Mouse (Mus musculus): ENCODE data around the gene Gm26938. TPM values are rescaled to one million over a fixed set of nuclear protein-coding genes. Genes with fewer than 3 reads are reported as not detected.

Gm26938 gene
- polyA plus RNA-seq, 1 experiment from 2014 or later, result not detected

- H3K27me3 ChIP-seq, result peaks cover 3% of the 10 kb centered on the region; the same call in 1 of the 2 replicates
- H3K4me1 ChIP-seq (replicated peaks), result peaks cover 59% of the 10 kb centered on the region
- ATAC-seq (ENCODE audit: low read depth), result no peak
- H3K36me3 ChIP-seq, result peaks cover 21% of the 10 kb centered on the region
- no peak overlapping the region for H3K4me2 ChIP-seq
- no peak overlapping the region for H3K4me3 ChIP-seq
- no peak overlapping the region for H3K9ac ChIP-seq
- no peaks in the 10 kb centered on the region for H3K9me3 ChIP-seq
- H3K27ac ChIP-seq (replicated peaks), result no peak overlapping the region
- WGBS, result 95% methylated on average over 33 of the region's 33 CpGs
Observed at GRCm38 (mm10) chr5:139799801-139800590, 26.2 kb downstream of the Gm26938 start.

- peaks cover 58% of the 10 kb centered on the region for H3K4me1 ChIP-seq (replicated peaks)
- peaks cover 21% of the 10 kb centered on the region for H3K36me3 ChIP-seq
- no peak for ATAC-seq (ENCODE audit: low read depth)
- H3K9me3 ChIP-seq, result no peaks in the 10 kb centered on the region
- H3K27ac ChIP-seq (replicated peaks), result peak overlapping the region; percentile 97; the same call in 1 of the 2 replicates
- peak overlapping the region; percentile 67 for H3K9ac ChIP-seq
- WGBS, result 96% methylated on average over 9 of the region's 9 CpGs
- H3K27me3 ChIP-seq, result peaks cover 7% of the 10 kb centered on the region; the same call in 1 of the 2 replicates
- H3K4me2 ChIP-seq, result peak overlapping the region; percentile 65
- H3K4me3 ChIP-seq, result no peak overlapping the region
Observed at GRCm38 (mm10) chr5:139799041-139799440, 27.2 kb downstream of the Gm26938 start.

- Histone ChIP-seq H3K4me1 (replicated peaks) (peaks cover 57% of the 10 kb centered on the region), H3K4me3 (peak overlapping the region; percentile 38), H3K27ac (replicated peaks) (peak overlapping the region; percentile 97), H3K9me3 (no peaks in the 10 kb centered on the region), H3K27me3 (peaks cover 7% of the 10 kb centered on the region; the same call in 1 of the 2 replicates), H3K4me2 (peak overlapping the region; percentile 65), H3K9ac (peak overlapping the region; percentile 67), H3K36me3 (peaks cover 21% of the 10 kb centered on the region)
- ATAC-seq (ENCODE audit: low read depth), result peak; percentile 51
- WGBS, result 24% methylated on average over 12 of the region's 12 CpGs
Observed at GRCm38 (mm10) chr5:139798168-139798900, 27.9 kb downstream of the Gm26938 start.

DNA sequence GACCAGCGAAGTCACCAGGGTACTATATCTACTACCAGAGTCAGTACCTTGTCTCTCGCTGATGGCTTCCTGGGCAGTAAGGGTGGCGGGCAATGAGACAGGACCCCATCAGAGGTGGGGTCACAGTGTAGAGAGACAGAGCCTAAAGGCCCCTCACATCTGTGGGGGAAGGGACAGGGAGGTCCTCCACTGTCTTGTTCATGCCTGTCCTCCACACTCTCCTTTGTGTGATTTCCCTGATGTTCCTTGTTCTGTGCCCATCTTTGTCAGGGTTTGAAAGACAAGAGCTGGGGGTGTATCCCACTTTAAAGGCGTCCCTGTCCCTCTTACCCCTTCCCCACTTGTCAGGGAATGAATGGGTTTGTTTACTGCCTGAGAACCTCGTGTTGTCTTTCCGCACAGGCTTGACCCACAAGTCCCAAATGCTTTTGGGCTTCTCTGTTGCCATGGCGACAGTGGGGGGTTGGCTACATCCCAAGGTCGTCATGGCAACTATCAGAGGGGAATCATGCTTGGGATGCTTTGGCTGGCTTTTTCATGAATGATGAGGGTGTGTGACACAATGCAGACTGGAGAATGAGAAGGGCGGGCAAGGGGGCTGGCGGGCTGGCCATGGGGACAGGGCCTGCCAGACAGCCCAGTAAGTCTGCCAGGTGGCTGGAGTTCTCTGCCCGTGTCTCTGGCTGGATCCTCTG, 28.6 kb downstream of the Gm26938 start:
- peak overlapping the region; percentile 65 for H3K4me2 ChIP-seq
- peaks cover 64% of the 10 kb centered on the region for H3K4me1 ChIP-seq (replicated peaks)
- WGBS, result 16% methylated on average over 11 of the region's 11 CpGs
- H3K9me3 ChIP-seq, result no peaks in the 10 kb centered on the region
- ATAC-seq (ENCODE audit: low read depth), result peak; percentile 91
- peak overlapping the region; percentile 97 for H3K27ac ChIP-seq (replicated peaks)
- H3K4me3 ChIP-seq, result peak overlapping the region; percentile 38
- H3K9ac ChIP-seq, result peak overlapping the region; percentile 67
- H3K36me3 ChIP-seq, result peaks cover 21% of the 10 kb centered on the region
- H3K27me3 ChIP-seq, result peaks cover 7% of the 10 kb centered on the region; the same call in 1 of the 2 replicates

DNA sequence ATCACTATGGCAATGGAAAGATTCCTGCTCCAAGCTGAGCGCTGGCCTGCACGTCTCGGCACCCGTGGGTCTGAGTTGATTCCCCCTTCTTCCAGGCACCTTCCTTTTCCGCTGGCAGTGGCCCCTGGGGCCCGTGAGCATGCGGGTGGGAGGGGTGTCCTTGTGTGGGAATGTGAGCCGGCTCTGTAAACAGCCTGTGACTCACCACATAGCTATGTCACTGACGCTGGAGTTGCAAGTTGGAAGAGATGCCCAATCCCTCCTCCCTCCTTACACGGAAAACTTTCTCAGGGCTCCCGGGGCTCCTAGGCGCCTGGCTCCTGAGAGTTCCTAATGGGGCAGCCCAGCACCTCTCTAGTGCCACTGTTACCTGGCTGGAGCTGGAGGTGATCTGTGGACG, 29.3 kb downstream of the Gm26938 start:
- peaks cover 21% of the 10 kb centered on the region for H3K36me3 ChIP-seq
- no peak overlapping the region for H3K4me3 ChIP-seq
- H3K4me2 ChIP-seq, result peak overlapping the region; percentile 65
- peak overlapping the region; percentile 97 for H3K27ac ChIP-seq (replicated peaks)
- WGBS, result 19% methylated on average over 13 of the region's 13 CpGs
- peaks cover 7% of the 10 kb centered on the region; the same call in 1 of the 2 replicates for H3K27me3 ChIP-seq
- H3K9ac ChIP-seq, result peak overlapping the region; percentile 60; the same call in 1 of the 2 replicates
- peak; percentile 9 for ATAC-seq (ENCODE audit: low read depth)
- no peaks in the 10 kb centered on the region for H3K9me3 ChIP-seq
- peaks cover 71% of the 10 kb centered on the region for H3K4me1 ChIP-seq (replicated peaks)

- peaks cover 75% of the 10 kb centered on the region for H3K4me1 ChIP-seq (replicated peaks)
- 82% methylated on average over 9 of the region's 9 CpGs for WGBS
Observed at GRCm38 (mm10) chr5:139796001-139796620, 30.1 kb downstream of the Gm26938 start.

DNA sequence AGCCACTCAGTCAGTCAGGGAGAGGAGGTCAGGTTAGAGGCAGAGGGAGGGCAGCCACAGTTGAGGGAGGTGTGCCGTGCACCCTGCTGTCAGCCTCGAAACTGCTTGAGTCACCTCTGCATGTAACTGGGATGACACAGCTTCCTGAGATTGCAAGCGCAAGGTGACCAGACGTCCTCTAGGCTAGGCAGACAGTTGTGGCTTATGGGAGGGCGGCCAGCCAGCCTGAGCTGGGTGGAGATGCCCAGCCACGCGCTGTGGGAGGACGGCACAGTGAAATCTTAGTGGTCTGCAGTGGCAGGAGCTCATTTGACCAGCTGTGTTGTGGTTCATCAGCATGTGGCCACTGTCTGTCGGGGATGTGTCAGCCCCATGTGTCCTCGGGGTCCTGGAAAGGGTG, 31.3 kb downstream of the Gm26938 start:
- Histone ChIP-seq H3K27me3 (peaks cover 7% of the 10 kb centered on the region; the same call in 1 of the 2 replicates), H3K27ac (replicated peaks) (no peak overlapping the region), H3K4me3 (no peak overlapping the region), H3K4me1 (replicated peaks) (peaks cover 78% of the 10 kb centered on the region), H3K9ac (no peak overlapping the region), H3K9me3 (no peaks in the 10 kb centered on the region), H3K36me3 (peaks cover 5% of the 10 kb centered on the region; the same call in 1 of the 2 replicates), H3K4me2 (no peak overlapping the region)
- WGBS, result 73% methylated on average over 10 of the region's 10 CpGs
- no peak for ATAC-seq (ENCODE audit: low read depth)

More at GRCm38 (mm10) chr5:139796001-139796620, 30.1 kb downstream of the Gm26938 start:
- Histone ChIP-seq H3K9me3 (no peaks in the 10 kb centered on the region), H3K9ac (peak overlapping the region; percentile 60; the same call in 1 of the 2 replicates), H3K4me2 (no peak overlapping the region), H3K27me3 (peaks cover 7% of the 10 kb centered on the region; the same call in 1 of the 2 replicates), H3K36me3 (peaks cover 17% of the 10 kb centered on the region), H3K4me3 (no peak overlapping the region), H3K27ac (replicated peaks) (no peak overlapping the region)
- ATAC-seq (ENCODE audit: low read depth), result no peak

- Histone ChIP-seq H3K4me1 (replicated peaks) (peaks cover 72% of the 10 kb centered on the region), H3K27me3 (peaks cover 7% of the 10 kb centered on the region; the same call in 1 of the 2 replicates), H3K4me2 (no peak overlapping the region), H3K36me3 (no peaks in the 10 kb centered on the region), H3K9me3 (no peaks in the 10 kb centered on the region), H3K27ac (replicated peaks) (no peak overlapping the region), H3K4me3 (no peak overlapping the region), H3K9ac (no peak overlapping the region)
- no peak for ATAC-seq (ENCODE audit: low read depth)
- 93% methylated on average over 5 of the region's 5 CpGs for WGBS
Observed at GRCm38 (mm10) chr5:139794137-139794536, 32.1 kb downstream of the Gm26938 start.

- 65% methylated on average over 11 of the region's 11 CpGs for WGBS
- Histone ChIP-seq H3K9me3 (no peaks in the 10 kb centered on the region), H3K4me2 (peak overlapping the region; percentile 99), H3K27ac (replicated peaks) (no peak overlapping the region; the same call in 1 of the 2 replicates), H3K27me3 (peaks cover 7% of the 10 kb centered on the region; the same call in 1 of the 2 replicates), H3K4me3 (no peak overlapping the region), H3K9ac (0 out of 2 replicates have a peak overlapping the region, but pooled peaks have one; percentile 17), H3K4me1 (replicated peaks) (peaks cover 66% of the 10 kb centered on the region), H3K36me3 (no peaks in the 10 kb centered on the region)
- no peak for ATAC-seq (ENCODE audit: low read depth)
Observed at GRCm38 (mm10) chr5:139793338-139794089, 32.7 kb downstream of the Gm26938 start.

DNA sequence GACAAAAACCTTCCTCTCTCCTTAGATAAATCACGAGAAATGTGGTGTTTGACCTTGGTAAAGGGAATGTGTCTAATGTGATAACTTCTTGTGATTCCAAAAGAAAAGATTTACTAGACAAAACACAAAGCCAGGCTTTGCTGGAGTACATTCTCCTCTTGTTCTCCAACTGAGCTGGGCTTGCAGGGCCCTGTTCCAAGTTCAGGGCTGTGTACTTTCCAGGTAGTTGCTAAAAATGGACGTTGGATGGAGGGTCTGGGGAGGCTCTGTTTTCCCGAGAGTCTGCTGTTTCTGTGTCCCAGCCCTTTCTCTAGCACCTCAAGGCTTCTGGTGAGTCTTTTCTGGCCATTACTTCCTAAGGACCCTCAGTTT, 33.3 kb downstream of the Gm26938 start:
- 0 out of 2 replicates have a peak overlapping the region, but pooled peaks have one; percentile 17 for H3K9ac ChIP-seq
- no peaks in the 10 kb centered on the region for H3K36me3 ChIP-seq
- no peaks in the 10 kb centered on the region for H3K9me3 ChIP-seq
- no peak overlapping the region for H3K4me3 ChIP-seq
- H3K4me2 ChIP-seq, result peak overlapping the region; percentile 99
- peaks cover 7% of the 10 kb centered on the region; the same call in 1 of the 2 replicates for H3K27me3 ChIP-seq
- WGBS, result 54% methylated on average over 3 of the region's 3 CpGs
- no peak for ATAC-seq (ENCODE audit: low read depth)
- peaks cover 60% of the 10 kb centered on the region for H3K4me1 ChIP-seq (replicated peaks)
- no peak overlapping the region; the same call in 1 of the 2 replicates for H3K27ac ChIP-seq (replicated peaks)
